Mouse (Mus musculus) heart, adult 9 months (tissue): ENCODE results near the gene Cdkn1a.
"Not testable (repeated sequence)": the region's sequence is repeated elsewhere in the genome, so short reads cannot be mapped to it uniquely, and the experiment has no call there.

ENCODE experiments used
- DNase-seq, 2 experiments: peaks; one replicate each; pipeline ENCODE4 v3.0.0; 2022; ENCODE audit warnings: low spot score in 2 of 2

Cdkn1a gene

DNA sequence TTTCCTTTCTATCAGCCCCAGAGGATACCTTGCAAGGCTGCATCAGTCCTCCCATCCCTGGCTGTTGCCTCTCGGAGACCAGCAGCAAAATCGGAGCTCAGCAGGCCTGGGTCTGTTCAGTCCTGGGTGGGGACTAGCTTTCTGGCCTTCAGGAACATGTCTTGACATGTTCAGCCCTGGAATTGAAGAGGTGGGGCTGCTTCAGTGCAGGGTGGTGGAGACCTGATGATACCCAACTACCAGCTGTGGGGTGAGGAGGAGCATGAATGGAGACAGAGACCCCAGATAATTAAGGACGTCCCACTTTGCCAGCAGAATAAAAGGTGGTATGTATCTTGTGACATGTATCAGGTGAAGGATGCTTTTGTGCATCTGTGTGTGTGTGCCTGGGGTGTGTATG is at the start of gene Cdkn1a:
Gene Cdkn1a (plus strand): TSS at position 201 of the 400 bp plus-strand sequence.
- no peak for DNase-seq

DNA sequence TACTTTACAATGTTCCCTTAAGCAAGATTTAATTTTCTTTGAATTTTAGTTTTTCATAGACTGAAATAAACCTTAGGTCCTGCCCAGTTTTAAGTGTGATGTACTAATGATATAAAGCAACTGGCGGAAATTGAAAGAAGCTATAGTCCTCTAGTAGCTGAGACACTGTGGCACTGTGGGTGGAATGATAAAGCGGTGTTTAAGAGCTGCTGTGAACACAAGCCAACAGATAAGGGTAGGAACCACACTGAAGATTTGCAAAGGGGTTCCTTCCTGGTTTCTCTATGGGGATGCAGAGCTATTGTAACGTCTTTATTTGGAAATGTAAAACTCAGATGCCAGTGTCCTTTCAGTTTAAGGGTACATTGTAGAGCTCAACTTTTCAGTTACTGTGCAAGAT is 49.1 kb upstream of the Cdkn1a start:
- not testable (repeated sequence) for DNase-seq

DNA sequence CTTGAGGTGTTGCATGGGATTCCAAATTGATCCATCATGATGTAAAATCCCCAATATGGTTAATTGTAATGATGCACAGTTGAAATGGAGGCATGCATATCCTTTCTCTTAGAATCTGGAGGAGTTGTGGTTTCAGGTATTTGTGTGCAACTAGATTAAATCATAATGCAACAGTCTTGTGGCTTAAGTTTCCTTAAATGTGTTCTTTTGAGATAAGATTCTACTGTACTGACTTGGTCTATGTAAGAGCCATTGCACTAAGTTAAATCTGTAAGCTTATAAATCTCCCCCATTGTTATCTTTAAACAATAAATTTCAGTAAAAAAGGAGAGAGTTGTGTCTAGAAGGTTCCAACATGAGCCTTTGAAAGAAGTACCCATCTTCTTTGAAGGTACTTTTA is 48.2 kb upstream of the Cdkn1a start:
- DNase-seq = no peak

DNA sequence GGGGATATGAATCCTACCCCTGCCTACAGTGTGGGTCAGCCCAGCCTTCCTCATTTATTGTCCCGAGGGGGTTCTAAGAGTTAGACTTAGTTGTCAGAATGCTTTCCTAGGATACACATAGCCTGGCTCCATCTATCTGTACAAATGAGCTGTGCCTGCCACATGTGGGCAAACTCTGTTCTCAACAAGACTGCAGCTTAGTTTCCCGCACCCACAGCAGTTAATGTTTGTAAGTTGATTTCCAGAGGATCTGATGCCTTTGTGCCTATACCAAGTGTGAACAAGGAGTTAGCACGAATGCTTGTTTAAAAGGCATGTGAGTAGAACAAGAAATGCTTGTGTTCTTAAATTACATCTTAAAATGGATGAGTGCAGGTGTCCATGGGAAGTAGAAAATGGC is 47.2 kb upstream of the Cdkn1a start:
- DNase-seq = no peak

DNA sequence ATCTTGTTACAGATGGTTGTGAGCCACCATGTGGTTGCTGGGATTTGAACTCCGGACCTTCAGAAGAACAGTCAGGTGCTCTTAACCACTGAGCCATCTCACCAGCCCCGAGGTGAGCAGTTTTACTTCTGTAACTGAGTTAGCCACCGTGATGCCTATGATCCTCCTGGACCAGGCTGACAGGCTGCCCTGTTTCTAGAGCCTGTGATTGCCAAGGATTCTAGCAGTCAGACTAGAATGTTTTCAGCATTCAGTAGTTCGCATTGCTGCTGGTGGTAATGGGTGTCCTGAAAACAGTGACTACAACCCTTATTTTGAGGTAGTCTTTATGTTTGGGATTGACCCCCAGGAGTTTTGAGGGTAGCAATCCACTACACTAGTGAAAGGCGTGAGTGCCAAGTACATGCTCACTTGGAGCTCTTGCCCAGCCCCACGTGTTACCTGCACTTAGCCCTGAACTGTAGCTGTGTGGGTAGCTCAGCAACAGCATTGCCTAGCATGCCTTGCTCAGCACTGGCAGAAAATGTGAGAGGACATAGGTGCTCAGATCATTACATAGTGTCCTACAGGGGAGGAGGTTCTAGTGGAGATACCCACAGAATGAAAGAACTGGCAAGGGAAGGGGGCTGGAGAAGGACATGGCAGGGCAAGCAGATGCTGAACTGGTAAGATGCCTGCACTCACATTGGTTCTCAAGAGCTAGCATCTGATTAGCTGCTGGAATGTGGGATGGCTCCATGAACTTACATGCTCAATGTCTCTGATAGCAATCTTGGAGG is 46.4 kb upstream of the Cdkn1a start:
- DNase-seq = no peak

DNA sequence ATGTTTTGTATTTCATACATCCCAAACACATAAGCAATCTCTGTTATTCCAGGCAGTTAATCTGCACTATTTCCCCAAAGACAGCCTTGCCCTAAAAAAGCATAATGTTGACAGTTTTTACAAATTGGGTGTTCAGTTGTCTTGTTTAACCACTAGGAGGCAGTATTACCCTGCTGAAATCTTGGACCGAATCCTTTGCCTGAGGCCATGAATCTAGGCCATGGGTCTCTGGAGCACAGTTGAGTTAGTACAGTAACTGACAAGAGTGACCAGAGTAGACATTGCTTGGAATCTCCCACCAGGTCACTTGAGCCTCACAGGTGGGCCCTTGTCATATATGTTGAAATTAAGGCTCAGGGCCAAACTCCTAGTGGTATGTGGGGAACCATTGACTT is 45.9 kb upstream of the Cdkn1a start:
- no peak for DNase-seq

DNA sequence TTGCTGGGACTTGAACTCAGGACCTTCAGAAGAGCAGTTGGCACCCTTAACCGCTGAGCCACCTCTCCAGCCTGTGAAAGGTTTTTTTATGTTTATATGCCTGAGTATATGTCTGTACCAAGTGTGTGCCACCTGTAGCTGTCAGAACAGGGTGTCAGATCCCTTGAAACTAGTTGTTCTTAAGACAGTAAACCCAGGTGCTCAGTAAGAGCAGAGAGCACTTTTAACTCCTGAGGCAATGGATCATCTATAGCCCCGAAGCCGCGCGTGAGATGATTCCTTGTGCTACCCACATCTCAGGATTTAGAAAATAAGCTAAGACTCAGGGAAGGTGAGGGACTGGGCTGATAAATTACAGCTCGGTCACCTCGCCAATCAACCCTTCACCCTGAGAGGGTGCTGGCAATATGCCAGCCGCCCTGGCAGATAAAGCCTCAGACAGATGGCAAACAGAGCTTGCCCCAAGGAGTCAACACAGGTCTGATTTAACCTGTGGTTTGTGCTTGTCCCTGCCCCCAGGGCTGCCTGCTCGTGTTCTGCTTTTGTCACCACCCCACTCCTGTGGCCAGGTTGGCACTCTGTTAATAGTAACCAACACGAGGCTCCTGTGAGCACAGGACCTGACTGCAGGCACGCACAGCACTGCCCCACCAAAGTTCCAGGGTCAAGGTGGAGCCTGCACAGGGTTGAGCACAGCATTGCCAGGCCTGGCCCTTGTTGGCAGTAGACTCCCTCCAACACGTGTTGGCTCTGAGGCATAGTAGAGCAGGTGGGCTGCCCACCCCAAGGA is 44.8 kb upstream of the Cdkn1a start:
- no peak for DNase-seq

DNA sequence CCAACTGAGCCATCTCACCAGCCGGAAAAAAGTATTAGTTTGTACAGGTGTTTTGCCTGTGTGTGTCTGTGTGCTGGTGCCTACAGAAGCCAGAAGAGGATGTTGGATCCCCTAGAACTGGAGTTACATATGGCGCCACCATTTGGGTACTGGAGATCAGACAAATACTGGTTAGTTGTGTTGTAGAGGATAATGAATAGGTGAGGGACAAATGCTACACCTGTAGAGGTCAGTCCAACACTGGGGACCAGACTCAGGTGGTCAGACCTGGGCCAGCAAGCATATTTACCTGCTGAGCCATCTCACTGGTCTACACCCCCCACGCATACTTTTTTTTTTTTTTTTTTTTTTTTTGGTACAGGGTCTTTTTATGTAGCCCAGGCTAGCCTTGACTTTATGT is 43.9 kb upstream of the Cdkn1a start:
- DNase-seq = no peak

DNA sequence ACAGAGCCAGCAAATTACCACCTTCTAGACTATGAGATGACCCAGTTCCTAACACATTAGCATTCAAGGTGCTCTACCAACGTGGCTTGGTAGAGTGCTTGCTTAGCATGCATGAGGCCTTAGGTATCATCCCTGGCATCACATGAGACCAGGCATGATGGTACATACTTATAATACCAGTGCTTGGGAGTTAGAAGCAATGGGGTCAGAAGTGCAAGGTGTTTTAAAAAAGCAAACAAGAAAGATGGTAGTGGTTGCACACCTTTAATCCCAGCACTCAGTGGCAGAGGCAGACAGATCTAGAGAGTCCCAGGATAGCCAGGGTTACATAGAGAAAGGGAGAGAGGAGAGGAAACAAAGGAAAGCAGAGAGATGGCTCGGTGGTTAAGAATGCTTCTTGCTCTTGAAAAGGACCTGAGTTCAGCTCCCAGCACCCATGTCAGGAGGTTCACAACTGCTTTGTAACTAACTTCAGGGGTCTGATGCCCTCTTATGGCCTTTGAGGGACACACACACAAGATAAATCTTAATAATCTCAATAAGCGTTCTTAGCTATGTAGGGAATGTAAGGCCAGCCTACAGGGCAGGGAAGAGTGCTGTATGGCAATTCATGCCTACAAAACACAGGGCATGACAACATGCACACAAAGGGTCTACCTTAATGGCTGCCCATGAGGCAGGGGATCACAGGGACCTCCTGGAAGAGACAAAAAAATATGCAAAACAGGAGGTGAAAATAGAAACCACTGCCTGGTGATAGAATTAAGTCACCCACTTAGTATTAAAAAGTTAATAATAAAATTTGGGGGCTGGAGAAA is 42.9 kb upstream of the Cdkn1a start:
- DNase-seq = no peak

DNA sequence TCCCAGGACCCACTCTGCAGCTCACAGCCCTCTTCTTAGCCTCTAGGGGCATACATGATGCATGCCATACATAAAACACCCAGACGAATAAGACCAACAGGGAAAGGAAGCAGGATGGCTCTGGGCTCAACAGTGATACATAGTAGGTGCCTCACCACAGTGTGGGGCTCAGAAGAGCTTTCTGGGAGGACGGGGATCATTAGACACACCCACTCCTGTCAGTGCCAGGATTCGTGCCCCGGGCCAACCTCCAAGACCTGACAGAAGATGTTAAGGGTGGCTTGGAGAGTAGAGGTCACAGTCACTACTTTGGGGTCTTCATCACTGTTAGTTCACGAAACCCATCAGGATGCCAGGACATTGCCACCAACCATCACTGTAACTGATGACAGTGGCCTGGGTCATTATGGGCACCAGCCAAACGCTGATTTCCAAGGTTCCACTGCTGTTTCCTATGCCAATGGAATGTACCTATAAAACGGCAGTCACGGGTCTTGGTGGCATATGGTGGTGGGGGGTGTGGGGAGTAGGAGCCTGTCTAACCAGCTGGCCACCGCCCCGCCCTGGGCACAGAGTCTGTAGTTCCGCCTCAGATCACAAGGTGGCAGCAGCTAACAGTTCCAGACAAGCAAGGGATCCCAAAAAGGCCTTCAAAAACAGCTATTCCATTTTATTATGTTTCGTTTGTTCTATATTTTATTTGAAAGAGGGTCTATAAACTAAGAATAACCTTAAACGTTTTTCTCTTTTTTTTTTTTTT is 41.8 kb upstream of the Cdkn1a start:
- peak; percentile 71 to 83 for DNase-seq

DNA sequence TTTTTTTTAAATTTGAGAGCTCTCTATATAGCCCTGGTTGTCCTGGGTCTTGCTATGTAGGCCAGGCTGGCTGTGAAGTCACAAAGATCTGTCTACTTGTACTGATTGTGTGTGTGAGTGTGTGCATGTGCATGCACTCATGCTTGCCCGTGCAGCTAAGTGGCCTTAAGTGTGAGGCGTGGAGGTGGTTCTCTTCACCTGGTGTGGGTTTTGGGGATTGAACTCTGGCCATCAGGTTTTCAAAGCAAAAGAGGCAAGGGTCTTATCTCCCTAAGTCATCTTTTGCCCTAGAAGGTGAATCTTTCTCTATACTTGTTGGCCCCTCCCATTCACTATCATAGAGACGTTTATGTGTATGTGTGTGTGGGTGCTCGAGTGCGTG is 41.3 kb upstream of the Cdkn1a start:
- no peak for DNase-seq

DNA sequence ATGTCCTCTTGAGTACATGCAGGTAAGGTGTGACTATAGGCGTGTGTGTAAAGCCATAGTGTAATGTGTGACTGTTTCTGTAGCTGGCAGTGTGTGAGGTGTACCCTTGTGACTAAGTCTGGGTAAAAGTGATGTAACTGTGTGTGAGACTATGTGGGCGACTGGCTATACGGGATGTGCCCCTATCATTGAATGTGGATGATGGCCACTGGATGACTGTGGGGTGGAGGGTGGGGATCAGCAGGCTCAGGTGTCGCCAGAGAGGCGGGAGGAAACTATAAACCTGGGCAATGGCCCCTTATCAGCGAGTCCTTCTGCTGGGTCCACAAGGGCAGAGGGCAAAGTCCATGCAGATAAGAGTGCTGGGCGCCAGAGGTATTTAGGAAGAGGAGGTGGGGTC is 40.9 kb upstream of the Cdkn1a start:
- no peak for DNase-seq

DNA sequence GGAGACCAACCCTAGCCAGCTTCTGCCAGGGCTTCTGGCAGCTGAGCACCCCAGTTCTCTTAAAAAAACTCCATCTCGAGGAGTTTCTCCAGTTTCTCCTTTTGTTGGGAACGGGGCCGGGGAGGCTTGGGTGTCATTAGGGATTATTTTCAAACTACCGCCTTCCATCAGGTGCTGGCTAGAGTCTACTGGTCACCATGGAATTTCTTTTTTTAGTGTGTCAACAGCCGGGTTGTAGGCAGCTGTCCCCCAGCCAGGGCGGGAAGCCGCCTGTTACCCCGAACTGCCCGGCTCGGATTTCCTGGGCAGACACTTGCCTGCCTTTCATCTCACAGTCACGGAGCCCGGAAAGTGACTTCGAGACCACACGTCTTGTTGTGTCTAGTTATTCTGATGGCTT is 40.0 kb upstream of the Cdkn1a start:
- no peak for DNase-seq

DNA sequence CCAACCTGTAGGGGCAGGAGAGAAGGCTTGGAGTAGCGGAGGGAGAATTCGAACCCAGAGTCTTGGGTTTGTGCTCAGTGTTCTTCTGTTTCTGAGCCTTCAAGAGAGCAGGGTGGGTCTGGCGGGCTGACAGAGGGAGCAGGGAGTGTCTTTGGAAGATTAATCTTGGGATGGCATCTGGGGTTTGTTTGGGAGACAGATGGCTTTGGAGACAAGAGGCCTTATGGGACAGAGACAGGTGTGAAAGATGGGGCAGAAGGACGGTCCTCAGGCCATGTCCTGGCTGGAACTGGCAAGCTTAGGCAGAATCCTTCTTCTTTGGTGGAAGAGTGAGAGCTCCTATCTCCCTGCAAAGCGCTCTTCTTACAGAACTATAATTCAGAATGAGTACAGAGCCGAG is 37.7 kb upstream of the Cdkn1a start:
- no peak for DNase-seq

DNA sequence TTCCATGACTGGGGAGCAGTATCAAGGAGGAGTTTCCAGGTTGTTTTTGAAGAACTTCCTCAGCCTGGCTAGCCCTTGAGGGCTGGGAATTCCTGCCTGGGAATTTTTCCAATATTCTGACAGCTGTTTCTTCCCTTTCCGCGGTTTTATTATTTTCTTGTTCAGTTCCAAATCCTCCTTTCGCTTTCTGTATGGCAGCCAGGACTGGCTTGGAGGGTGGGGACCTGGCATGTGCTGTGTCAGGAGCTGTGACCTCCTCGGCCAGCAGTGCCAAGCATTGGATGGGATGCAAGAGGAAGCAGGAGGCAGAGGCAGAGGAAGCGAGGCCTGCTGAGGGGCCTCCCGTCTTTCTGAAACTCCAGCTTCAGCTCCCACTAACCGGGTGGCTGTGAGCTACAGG is 36.9 kb upstream of the Cdkn1a start:
- peak; percentile 84 for DNase-seq

DNA sequence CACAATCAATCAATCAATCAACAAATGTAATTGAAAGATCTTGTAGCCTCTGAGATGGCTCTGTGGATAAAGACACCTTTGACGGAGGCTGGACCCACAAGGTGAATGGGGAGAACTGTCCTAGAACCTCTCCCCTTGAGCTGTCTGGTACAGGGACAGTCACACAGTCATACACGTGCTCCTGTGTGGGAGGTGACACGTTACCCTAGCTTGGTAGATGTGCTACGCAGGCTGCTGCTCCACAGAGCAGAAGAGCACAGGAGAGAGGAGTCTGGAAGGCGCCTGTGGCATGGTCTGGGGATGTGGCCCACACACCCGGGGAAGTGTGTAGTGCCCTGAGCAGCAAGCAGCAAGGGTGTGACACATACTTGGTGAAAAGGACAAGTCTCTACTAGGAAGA is 36.3 kb upstream of the Cdkn1a start:
- no peak for DNase-seq

DNA sequence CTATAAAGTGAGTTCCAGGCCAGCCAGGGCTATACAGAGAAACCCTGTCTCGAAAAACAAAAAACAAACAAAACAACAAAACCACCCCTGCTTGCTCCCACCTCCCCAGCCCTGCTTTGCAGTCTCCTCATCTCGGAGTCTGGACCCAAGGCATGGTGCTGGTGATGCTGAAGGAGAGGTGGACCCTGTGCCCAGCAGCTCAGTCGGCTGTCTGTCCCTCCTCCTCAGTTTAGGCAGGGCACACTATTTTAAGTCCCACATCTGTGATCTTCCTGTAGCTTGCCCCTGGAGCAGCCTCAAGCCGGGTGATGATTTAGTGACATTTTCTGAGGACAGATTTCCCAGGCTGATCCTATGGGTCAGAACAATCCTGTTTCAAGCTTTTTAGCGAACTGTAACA is 35.2 kb upstream of the Cdkn1a start:
- no peak for DNase-seq

DNA sequence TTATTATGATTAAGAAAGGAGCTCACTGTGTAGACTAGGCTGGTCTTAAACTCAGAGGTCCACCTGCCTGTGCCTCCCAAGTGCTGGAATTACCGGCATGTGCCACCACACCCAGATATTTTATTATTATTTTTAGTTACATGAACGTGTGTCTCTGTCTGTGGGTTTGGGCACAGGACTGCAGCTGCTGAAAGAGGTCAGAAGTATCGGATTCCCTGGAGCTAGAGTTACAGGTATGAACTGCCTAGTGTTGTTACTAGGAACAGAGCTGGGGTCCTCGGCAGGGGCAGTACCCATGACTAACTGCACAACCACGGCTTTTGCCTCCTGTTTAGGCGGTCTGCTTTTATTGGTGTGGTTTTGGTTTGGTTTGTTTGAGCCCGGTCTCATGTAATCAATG is 34.6 kb upstream of the Cdkn1a start:
- no peak for DNase-seq

DNA sequence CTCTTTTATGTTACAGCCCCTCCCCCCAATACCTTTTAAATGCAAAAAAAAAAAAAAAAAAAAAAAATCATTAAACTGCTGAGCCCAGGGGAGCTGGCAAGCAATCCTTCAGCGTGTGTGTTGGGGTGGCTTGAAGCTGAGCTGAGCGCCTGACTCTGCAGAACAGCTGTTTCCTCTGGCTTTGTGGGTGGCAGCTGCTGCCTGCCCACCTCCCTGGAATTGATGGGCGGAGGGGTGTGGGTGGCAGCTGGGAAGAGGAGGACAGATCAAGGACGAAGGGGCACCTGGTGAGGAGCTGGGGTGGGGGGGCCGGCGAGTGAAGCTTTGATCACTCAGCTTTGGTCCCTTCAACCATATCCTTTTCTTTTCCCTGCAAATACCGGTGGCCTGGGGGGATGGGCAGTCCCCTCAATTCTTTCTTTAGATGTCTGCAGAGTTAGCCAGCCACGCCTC is 34.1 kb upstream of the Cdkn1a start:
- no peak for DNase-seq

DNA sequence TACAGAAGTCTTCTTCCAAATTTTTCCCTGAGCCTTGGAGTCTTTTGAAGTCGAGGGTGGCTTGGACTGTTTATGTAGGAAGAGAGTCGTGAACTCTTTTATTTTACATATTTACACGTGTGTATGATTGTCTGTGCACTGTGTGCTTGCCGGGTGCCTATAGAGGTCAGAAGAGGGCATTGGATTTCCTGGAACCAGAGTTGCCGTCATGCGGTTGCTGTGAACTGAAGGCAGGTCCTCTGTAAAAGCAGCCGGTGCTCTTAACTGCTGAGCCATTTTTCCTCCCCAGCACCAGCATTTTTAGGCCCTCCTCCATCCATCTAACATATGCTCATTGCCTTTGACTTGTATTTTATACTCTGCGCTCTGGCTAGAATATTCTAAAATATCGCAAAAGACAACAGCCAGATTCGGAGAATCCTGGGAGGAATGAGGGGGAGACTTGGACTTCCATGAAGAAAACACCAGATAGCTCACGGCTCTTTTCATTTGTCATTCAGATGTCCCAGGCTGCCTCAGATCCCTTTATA is 33.4 kb upstream of the Cdkn1a start:
- DNase-seq = no peak

DNA sequence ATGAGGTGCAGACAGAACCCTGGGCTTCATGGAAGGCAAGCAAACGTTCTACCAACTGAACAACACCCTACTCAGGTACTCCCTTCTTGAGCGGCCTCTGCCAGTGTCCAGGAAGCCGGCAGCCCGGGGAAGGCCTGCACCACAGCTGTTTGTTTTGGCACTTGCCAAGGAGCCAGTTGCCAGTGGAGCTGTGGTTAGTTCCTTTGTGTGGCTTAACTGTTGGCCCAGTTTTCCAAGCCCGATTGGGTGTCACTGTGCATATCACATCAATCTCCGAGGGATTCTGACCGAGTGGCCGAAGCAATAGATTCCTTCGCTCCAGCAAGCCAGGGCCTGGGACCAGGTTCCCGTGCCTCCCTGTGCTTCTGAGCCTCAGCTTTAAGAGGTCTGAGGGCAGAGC is 32.8 kb upstream of the Cdkn1a start:
- DNase-seq = no peak
